Mouse (Mus musculus) limb, embryonic 14.5 days (tissue): ENCODE results near the gene Dlx1. TPM values are rescaled to one million over a fixed set of nuclear protein-coding genes. Genes with fewer than 3 reads are reported as not detected.
A peak's percentile ranks its signal among the peaks of the same experiment; 100 is the strongest.

Source experiments
- ATAC-seq: fragments of 200-750 bp; cut with Nextera tagmentation; 2 replicates; pipeline ENCODE4 v1.8.0; 2017; ENCODE audit warnings: low read depth, moderate number of reproducible peaks, moderate TSS enrichment; ENCODE audit not compliant: low FRiP score
- DNase-seq: peaks from one replicate; pipeline ENCODE4 v3.0.0-alpha.2; 2015; ENCODE audit warnings: low spot score
- H3K27ac ChIP-seq: fragments of 300-500 bp; sonication (generic); replicated peaks from 2 replicates; pipeline ENCODE4 v1.5.1; 2014; ENCODE audit warnings: low read depth, mild to moderate bottlenecking, low read length, moderate library complexity, mixed read lengths
- H3K27me3 ChIP-seq: fragments of 300-500 bp; sonication (generic); 2 replicates; pipeline ENCODE4 v1.6.1; 2014; ENCODE audit warnings: low read length, mixed read lengths; ENCODE audit not compliant: control insufficient read depth, insufficient read depth
- H3K36me3 ChIP-seq: fragments of 300-500 bp; sonication (generic); 2 replicates; pipeline ENCODE4 v1.6.1; 2014; ENCODE audit warnings: mild to moderate bottlenecking, low read length, moderate library complexity, mixed read lengths; ENCODE audit not compliant: control insufficient read depth, insufficient read depth
- H3K4me1 ChIP-seq: fragments of 300-500 bp; sonication (generic); 2 replicates; pipeline ENCODE4 v1.6.1; 2014; ENCODE audit warnings: antibody characterized with exemption, low read length, mixed read lengths; ENCODE audit not compliant: control insufficient read depth, insufficient read depth
- H3K4me2 ChIP-seq: fragments of 300-500 bp; sonication (generic); replicated peaks from 2 replicates; pipeline ENCODE4 v1.6.1; 2014; ENCODE audit warnings: low read depth, mild to moderate bottlenecking, low read length, moderate library complexity; ENCODE audit not compliant: severe bottlenecking
- H3K4me3 ChIP-seq: fragments of 300-500 bp; sonication (generic); replicated peaks from 2 replicates; pipeline ENCODE4 v1.5.1; 2014; ENCODE audit warnings: low read length
- H3K9ac ChIP-seq: fragments of 300-500 bp; sonication (generic); 2 replicates; pipeline ENCODE4 v1.6.1; 2014; ENCODE audit warnings: mild to moderate bottlenecking, low read depth, low read length, moderate library complexity; ENCODE audit not compliant: severe bottlenecking
- H3K9me3 ChIP-seq: fragments of 300-500 bp; sonication (generic); 2 replicates; pipeline ENCODE4 v1.6.1; 2016; ENCODE audit warnings: low read length; ENCODE audit not compliant: control insufficient read depth
- POLR2A ChIP-seq: fragments of 200-500 bp; IDR thresholded peaks from 2 replicates; pipeline ENCODE4 v1.8.0; 2012; ENCODE audit warnings: inconsistent platforms, mild to moderate bottlenecking, moderate library complexity, borderline replicate concordance; ENCODE audit not compliant: insufficient read depth, insufficient read length; ENCODE audit errors: extremely low read depth
- whole genome bisulfite sequencing: fragments of 180-500 bp; shearing (Covaris S2); extraction: QIAGEN DNeasy Blood & Tissue Kit; methylation state at CpG from one replicate; pipeline ENCODE4 v1.1.7; 2014; 5-methylcytosine and 5-hydroxymethylcytosine counted together
- polyA plus RNA-seq, 2 experiments: library from polyadenylated mRNA; depleted of rRNA in 1 of 2; stranded (reverse) in 1 of 2; unstranded in 1 of 2; fragments of >200 nt; fragmentation: Nextera tagmentation in 1 of 2; extraction: Ambion mirVana in 1 of 2; gene quantifications; 2 replicates each; pipeline versions ENCODE4 v1.2.1 to v1.2.3; 2012 to 2014

The Dlx1 gene
- polyA plus RNA-seq, 2 experiments, result 4.1 to 4.3 TPM

- ATAC-seq (no peak), DNase-seq (no peak)
- H3K4me3 ChIP-seq, result no peak overlapping the region
- H3K9ac ChIP-seq, result no peak overlapping the region
- no peaks in the 10 kb centered on the region for H3K27me3 ChIP-seq
- H3K4me2 ChIP-seq, result no peak overlapping the region
- no peaks in the 10 kb centered on the region for H3K9me3 ChIP-seq
- WGBS, result 91% methylated on average over 2 of the region's 2 CpGs
- H3K4me1 ChIP-seq, result no peaks in the 10 kb centered on the region
- H3K27ac ChIP-seq, result no peak overlapping the region
- no peak for TF ChIP-seq POLR2A
- H3K36me3 ChIP-seq, result no peaks in the 10 kb centered on the region
Observed at GRCm38 (mm10) chr2:71577059-71577458, 49.1 kb downstream of the Dlx1 start.

- peak overlapping the region; percentile 51 for H3K4me3 ChIP-seq
- no peak overlapping the region for H3K27ac ChIP-seq
- ATAC-seq (peak; percentile 80), DNase-seq (peak; percentile 34)
- peak overlapping the region; percentile 52 for H3K9ac ChIP-seq
- WGBS, result 12% methylated on average over 50 of the region's 50 CpGs
- no peaks in the 10 kb centered on the region for H3K4me1 ChIP-seq
- H3K4me2 ChIP-seq, result peak overlapping the region; percentile 65
- TF ChIP-seq POLR2A, result 0 out of 2 replicates have a peak, but pooled peaks have one; percentile 22
- no peaks in the 10 kb centered on the region for H3K9me3 ChIP-seq
- H3K27me3 ChIP-seq, result no peaks in the 10 kb centered on the region
- H3K36me3 ChIP-seq, result no peaks in the 10 kb centered on the region
Observed at GRCm38 (mm10) chr2:71580632-71581466, 52.9 kb downstream of the Dlx1 start.

GRCm38 (mm10) chr2:71581488-71581887, 53.6 kb downstream of the Dlx1 start:
- Histone ChIP-seq H3K9me3 (no peaks in the 10 kb centered on the region), H3K4me3 (peak overlapping the region; percentile 51), H3K9ac (no peak overlapping the region), H3K4me2 (peak overlapping the region; percentile 65), H3K36me3 (no peaks in the 10 kb centered on the region), H3K27me3 (no peaks in the 10 kb centered on the region), H3K4me1 (no peaks in the 10 kb centered on the region), H3K27ac (no peak overlapping the region)
- ATAC-seq, result no peak
- 52% methylated on average over 5 of the region's 5 CpGs for WGBS
- no peak for DNase-seq
- no peak for TF ChIP-seq POLR2A

Other genes with a start within 250 kb of the Dlx1 start
- 30.9 and 37.1 TPM in 2 replicates for gene Slc25a12, start 160.4 kb upstream of the Dlx1 start, polyA plus RNA-seq (2012; rRNA removed)
- gene Slc25a12, start 160.4 kb upstream of the Dlx1 start, polyA plus RNA-seq (2014; fragmentation: Nextera tagmentation; extraction: Ambion mirVana), result 33.1 and 34.0 TPM in 2 replicates
- 55.3 and 67.3 TPM in 2 replicates for gene Hat1, start 139.2 kb upstream of the Dlx1 start, polyA plus RNA-seq (2012; rRNA removed)
- 93.9 and 97.1 TPM in 2 replicates for gene Hat1, start 139.2 kb upstream of the Dlx1 start, polyA plus RNA-seq (2014; fragmentation: Nextera tagmentation; extraction: Ambion mirVana)
- gene Metap1d, start 74.8 kb upstream of the Dlx1 start, polyA plus RNA-seq (2012; rRNA removed), result 79.4 and 86.8 TPM in 2 replicates
- gene Metap1d, start 74.8 kb upstream of the Dlx1 start, polyA plus RNA-seq (2014; fragmentation: Nextera tagmentation; extraction: Ambion mirVana), result 44.3 and 54.5 TPM in 2 replicates
- gene Dlx2, start 18.6 kb downstream of the Dlx1 start, polyA plus RNA-seq (2012; rRNA removed), result 3.6 and 3.9 TPM in 2 replicates
- 3.1 and 4.6 TPM in 2 replicates for gene Dlx2, start 18.6 kb downstream of the Dlx1 start, polyA plus RNA-seq (2014; fragmentation: Nextera tagmentation; extraction: Ambion mirVana)
- 49.2 and 49.6 TPM in 2 replicates for gene Itga6, start 217.5 kb downstream of the Dlx1 start, polyA plus RNA-seq (2012; rRNA removed)
- 59.1 and 59.6 TPM in 2 replicates for gene Itga6, start 217.5 kb downstream of the Dlx1 start, polyA plus RNA-seq (2014; fragmentation: Nextera tagmentation; extraction: Ambion mirVana)